Mouse (Mus musculus): ENCODE data around the gene Rnf115. TPM values are rescaled to one million over a fixed set of nuclear protein-coding genes. Genes with fewer than 3 reads are reported as not detected.
A peak's percentile ranks its signal among the peaks of the same experiment; 100 is the strongest.

Gene Rnf115
- polyA plus RNA-seq, 1 experiment from 2014 or later = 43.6 TPM

GRCm38 (mm10) chr3:96690298-96690697 lies 37.2 kb upstream of the Rnf115 start:
- H3K36me3 ChIP-seq (ENCODE audit: control insufficient read depth, insufficient read depth, low read length) = no peaks in the 10 kb centered on the region
- no peak overlapping the region for H3K4me2 ChIP-seq (ENCODE audit: low read depth, low read length)
- H3K27me3 ChIP-seq (replicated peaks; ENCODE audit: control insufficient read depth, insufficient read depth, low read length) = no peaks in the 10 kb centered on the region
- no peak for ATAC-seq
- WGBS = 57% methylated on average over 3 of the region's 3 CpGs
- no peak overlapping the region for H3K4me3 ChIP-seq (ENCODE audit: low read length)
- H3K27ac ChIP-seq (ENCODE audit: low read length) = no peak overlapping the region
- no peaks in the 10 kb centered on the region for H3K9me3 ChIP-seq (ENCODE audit: control insufficient read depth, low read length)
- no peaks in the 10 kb centered on the region for H3K4me1 ChIP-seq (ENCODE audit: control insufficient read depth, insufficient read depth, low read length)
- H3K9ac ChIP-seq (ENCODE audit: low read depth, low read length) = no peak overlapping the region

GRCm38 (mm10) chr3:96692506-96692905 lies 35.0 kb upstream of the Rnf115 start:
- Histone ChIP-seq H3K36me3 (ENCODE audit: control insufficient read depth, insufficient read depth, low read length) (no peaks in the 10 kb centered on the region), H3K27me3 (replicated peaks; ENCODE audit: control insufficient read depth, insufficient read depth, low read length) (no peaks in the 10 kb centered on the region), H3K9ac (ENCODE audit: low read depth, low read length) (no peak overlapping the region), H3K4me2 (ENCODE audit: low read depth, low read length) (no peak overlapping the region), H3K27ac (ENCODE audit: low read length) (no peak overlapping the region), H3K9me3 (ENCODE audit: control insufficient read depth, low read length) (no peaks in the 10 kb centered on the region), H3K4me3 (ENCODE audit: low read length) (no peak overlapping the region), H3K4me1 (ENCODE audit: control insufficient read depth, insufficient read depth, low read length) (peaks cover 4% of the 10 kb centered on the region)
- 26% methylated on average over 3 of the region's 3 CpGs for WGBS
- no peak for ATAC-seq

- H3K4me3 ChIP-seq (ENCODE audit: low read length) = no peak overlapping the region
- H3K27me3 ChIP-seq (replicated peaks; ENCODE audit: control insufficient read depth, insufficient read depth, low read length) = no peaks in the 10 kb centered on the region
- no peak for ATAC-seq
- 70% methylated on average over 1 of the region's 1 CpGs for WGBS
- peaks cover 11% of the 10 kb centered on the region for H3K4me1 ChIP-seq (ENCODE audit: control insufficient read depth, insufficient read depth, low read length)
- no peak overlapping the region for H3K9ac ChIP-seq (ENCODE audit: low read depth, low read length)
- H3K36me3 ChIP-seq (ENCODE audit: control insufficient read depth, insufficient read depth, low read length) = no peaks in the 10 kb centered on the region
- H3K27ac ChIP-seq (ENCODE audit: low read length) = no peak overlapping the region
- H3K4me2 ChIP-seq (ENCODE audit: low read depth, low read length) = no peak overlapping the region
- H3K9me3 ChIP-seq (ENCODE audit: control insufficient read depth, low read length) = no peaks in the 10 kb centered on the region
These were observed 33.9 kb upstream of the Rnf115 start for GRCm38 (mm10) chr3:96693579-96693978.

DNA sequence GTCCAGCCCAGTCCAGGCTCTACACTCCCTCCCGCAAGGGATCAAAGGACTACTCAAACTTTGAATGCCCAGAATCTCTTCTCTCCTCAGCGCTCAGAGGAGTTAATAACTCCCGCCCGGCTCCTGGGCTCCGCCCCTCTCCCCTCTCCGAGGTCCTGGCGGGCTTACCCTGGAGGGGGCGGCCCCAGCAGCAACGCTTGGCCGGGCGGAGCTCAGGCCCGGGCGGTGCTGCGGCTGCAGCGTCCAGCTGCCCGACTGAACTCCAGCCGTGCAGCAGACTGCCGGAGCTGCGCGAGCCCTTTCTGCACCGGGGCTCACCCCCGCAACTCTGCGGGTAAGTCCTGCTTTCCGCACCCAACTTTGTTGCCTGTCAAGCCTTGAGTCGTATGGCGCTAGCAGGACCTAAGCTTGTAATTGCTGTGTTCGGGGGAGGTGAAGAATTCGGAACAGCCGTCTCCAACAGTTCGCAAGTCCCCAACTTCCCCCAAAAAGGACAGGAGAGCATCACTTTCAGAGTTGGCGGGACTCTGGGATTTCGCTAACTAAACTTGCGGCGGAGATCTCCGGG lies 31.2 kb upstream of the Rnf115 start, which contains the start of gene Pias3:
Pias3 (plus strand) TSS at position 187 of the 568 bp plus-strand sequence.
- Histone ChIP-seq H3K4me2 (ENCODE audit: low read depth, low read length) (peak within 1 kb of the TSS; percentile 81), H3K36me3 (ENCODE audit: control insufficient read depth, insufficient read depth, low read length) (no peaks in the 10 kb centered on the region)
- WGBS = under 1% methylated on average over 35 of the region's 35 CpGs

GRCm38 (mm10) chr3:96696766-96697732 lies 30.4 kb upstream of the Rnf115 start:
- peak; percentile 94 for ATAC-seq
- Histone ChIP-seq H3K27me3 (replicated peaks; ENCODE audit: control insufficient read depth, insufficient read depth, low read length) (no peaks in the 10 kb centered on the region), H3K9ac (ENCODE audit: low read depth, low read length) (peak overlapping the region; percentile 86), H3K4me2 (ENCODE audit: low read depth, low read length) (peak overlapping the region; percentile 81), H3K4me3 (ENCODE audit: low read length) (peak overlapping the region; percentile 83), H3K27ac (ENCODE audit: low read length) (peak overlapping the region; percentile 91), H3K36me3 (ENCODE audit: control insufficient read depth, insufficient read depth, low read length) (no peaks in the 10 kb centered on the region), H3K4me1 (ENCODE audit: control insufficient read depth, insufficient read depth, low read length) (peaks cover 11% of the 10 kb centered on the region), H3K9me3 (ENCODE audit: control insufficient read depth, low read length) (no peaks in the 10 kb centered on the region)
- WGBS = 1% methylated on average over 83 of the region's 85 CpGs

More for the DNA sequence above, 31.2 kb upstream of the Rnf115 start, which contains the start of gene Pias3:
- Histone ChIP-seq H3K4me3 (ENCODE audit: low read length) (peak within 1 kb of the TSS; percentile 83), H3K4me1 (ENCODE audit: control insufficient read depth, insufficient read depth, low read length) (peaks cover 11% of the 10 kb centered on the region), H3K9me3 (ENCODE audit: control insufficient read depth, low read length) (no peaks in the 10 kb centered on the region), H3K27ac (ENCODE audit: low read length) (peak within 1 kb of the TSS; percentile 91), H3K27me3 (replicated peaks; ENCODE audit: control insufficient read depth, insufficient read depth, low read length) (no peaks in the 10 kb centered on the region), H3K9ac (ENCODE audit: low read depth, low read length) (peak within 1 kb of the TSS; percentile 86)
- peak; percentile 88 for ATAC-seq

DNA sequence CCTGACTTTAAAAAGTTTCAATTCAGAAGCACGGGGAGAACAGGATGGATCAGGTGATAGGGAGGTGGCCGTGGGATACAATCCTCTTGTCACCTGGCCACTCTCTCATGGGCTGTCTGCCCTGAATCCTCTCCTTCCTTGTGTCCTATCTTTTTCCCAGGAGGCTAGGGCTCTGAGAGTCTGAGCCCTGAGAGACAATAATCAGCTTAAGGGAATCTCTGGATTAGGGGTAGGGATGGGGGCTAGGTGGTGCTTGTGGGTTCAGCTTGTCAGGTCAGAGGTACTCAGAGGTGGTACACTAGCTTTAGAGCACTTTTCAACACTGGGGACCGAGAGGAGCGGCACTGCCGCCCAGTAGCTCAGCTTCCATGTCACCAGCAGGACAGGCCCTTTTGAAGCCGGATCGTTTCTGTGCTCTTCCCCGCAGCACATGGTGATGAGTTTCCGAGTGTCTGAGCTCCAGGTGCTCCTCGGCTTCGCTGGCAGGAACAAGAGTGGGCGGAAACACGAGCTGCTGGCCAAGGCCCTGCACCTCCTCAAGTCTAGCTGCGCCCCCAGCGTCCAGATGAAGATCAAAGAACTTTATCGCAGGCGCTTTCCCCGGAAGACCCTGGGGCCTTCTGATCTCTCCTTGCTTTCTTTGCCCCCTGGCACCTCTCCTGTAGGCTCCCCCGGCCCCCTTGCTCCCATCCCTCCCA lies 28.3 kb upstream of the Rnf115 start:
- H3K4me3 ChIP-seq (ENCODE audit: low read length) = no peak overlapping the region
- H3K4me2 ChIP-seq (ENCODE audit: low read depth, low read length) = no peak overlapping the region
- no peak for ATAC-seq
- H3K9me3 ChIP-seq (ENCODE audit: control insufficient read depth, low read length) = no peaks in the 10 kb centered on the region
- no peak overlapping the region for H3K27ac ChIP-seq (ENCODE audit: low read length)
- no peak overlapping the region for H3K9ac ChIP-seq (ENCODE audit: low read depth, low read length)
- H3K27me3 ChIP-seq (replicated peaks; ENCODE audit: control insufficient read depth, insufficient read depth, low read length) = no peaks in the 10 kb centered on the region
- 57% methylated on average over 19 of the region's 19 CpGs for WGBS
- H3K36me3 ChIP-seq (ENCODE audit: control insufficient read depth, insufficient read depth, low read length) = no peaks in the 10 kb centered on the region
- H3K4me1 ChIP-seq (ENCODE audit: control insufficient read depth, insufficient read depth, low read length) = peaks cover 11% of the 10 kb centered on the region

DNA sequence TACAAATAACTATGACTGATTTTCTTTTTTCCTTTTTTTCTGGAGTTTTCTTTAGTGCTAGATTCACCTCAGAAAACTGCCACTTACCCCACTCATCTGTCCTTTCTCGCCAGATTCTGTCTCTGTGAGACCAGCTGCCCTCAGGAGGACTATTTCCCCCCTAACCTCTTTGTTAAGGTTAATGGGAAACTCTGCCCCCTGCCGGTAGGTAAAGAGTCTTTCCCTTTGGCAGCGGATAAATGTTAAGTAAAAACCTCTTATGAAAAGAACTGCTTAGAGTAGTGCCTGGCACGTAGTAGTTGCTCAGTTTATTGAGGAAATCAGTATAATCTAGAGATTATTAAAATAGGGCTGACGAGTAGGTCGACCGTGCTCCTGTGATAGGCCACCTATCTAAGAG lies 27.1 kb upstream of the Rnf115 start:
- H3K36me3 ChIP-seq (ENCODE audit: control insufficient read depth, insufficient read depth, low read length) = peaks cover 8% of the 10 kb centered on the region

DNA sequence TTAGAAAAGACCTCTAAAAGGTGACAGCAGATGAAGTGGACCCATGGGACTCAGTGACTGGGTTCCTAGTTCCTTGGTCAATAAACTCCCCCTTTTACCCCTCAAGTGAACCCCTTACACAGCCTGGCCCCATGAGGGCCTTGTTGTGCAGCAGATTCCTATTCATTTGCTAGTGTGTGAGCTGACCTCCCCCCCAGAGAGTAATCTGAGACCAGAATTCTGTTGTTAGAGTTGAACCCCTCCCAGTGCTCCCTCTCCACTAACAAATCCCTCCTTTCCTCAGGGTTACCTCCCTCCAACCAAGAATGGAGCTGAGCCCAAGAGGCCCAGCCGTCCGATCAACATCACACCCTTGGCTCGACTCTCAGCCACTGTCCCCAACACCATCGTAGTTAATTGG lies 26.5 kb upstream of the Rnf115 start:
- no peaks in the 10 kb centered on the region for H3K9me3 ChIP-seq (ENCODE audit: control insufficient read depth, low read length)
- peaks cover 7% of the 10 kb centered on the region for H3K4me1 ChIP-seq (ENCODE audit: control insufficient read depth, insufficient read depth, low read length)
- H3K9ac ChIP-seq (ENCODE audit: low read depth, low read length) = no peak overlapping the region
- H3K27me3 ChIP-seq (replicated peaks; ENCODE audit: control insufficient read depth, insufficient read depth, low read length) = no peaks in the 10 kb centered on the region
- no peak overlapping the region for H3K4me2 ChIP-seq (ENCODE audit: low read depth, low read length)
- WGBS = 80% methylated on average over 4 of the region's 4 CpGs
- H3K36me3 ChIP-seq (ENCODE audit: control insufficient read depth, insufficient read depth, low read length) = peaks cover 8% of the 10 kb centered on the region
- H3K4me3 ChIP-seq (ENCODE audit: low read length) = no peak overlapping the region
- no peak for ATAC-seq
- H3K27ac ChIP-seq (ENCODE audit: low read length) = no peak overlapping the region

More for the DNA sequence above, 27.1 kb upstream of the Rnf115 start:
- H3K9me3 ChIP-seq (ENCODE audit: control insufficient read depth, low read length) = no peaks in the 10 kb centered on the region
- ATAC-seq = no peak
- H3K4me1 ChIP-seq (ENCODE audit: control insufficient read depth, insufficient read depth, low read length) = peaks cover 11% of the 10 kb centered on the region
- H3K9ac ChIP-seq (ENCODE audit: low read depth, low read length) = no peak overlapping the region
- H3K27ac ChIP-seq (ENCODE audit: low read length) = no peak overlapping the region
- no peak overlapping the region for H3K4me2 ChIP-seq (ENCODE audit: low read depth, low read length)
- no peaks in the 10 kb centered on the region for H3K27me3 ChIP-seq (replicated peaks; ENCODE audit: control insufficient read depth, insufficient read depth, low read length)
- H3K4me3 ChIP-seq (ENCODE audit: low read length) = no peak overlapping the region
- WGBS = 63% methylated on average over 7 of the region's 7 CpGs

DNA sequence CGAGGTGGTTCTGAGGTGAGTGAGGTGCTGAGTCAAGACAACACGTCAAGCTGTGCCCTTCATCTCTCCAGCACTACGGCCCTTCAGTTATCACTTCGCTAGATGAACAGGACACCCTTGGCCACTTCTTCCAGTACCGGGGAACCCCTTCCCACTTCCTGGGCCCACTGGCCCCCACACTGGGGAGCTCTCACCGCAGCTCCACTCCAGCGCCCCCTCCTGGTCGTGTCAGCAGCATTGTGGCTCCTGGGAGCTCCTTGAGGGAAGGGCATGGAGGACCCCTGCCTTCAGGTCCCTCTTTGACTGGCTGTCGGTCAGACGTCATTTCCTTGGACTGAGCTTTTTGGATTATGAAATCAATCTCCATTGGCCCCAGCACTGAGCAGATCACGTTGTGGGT lies 22.7 kb upstream of the Rnf115 start:
- Histone ChIP-seq H3K9me3 (ENCODE audit: control insufficient read depth, low read length) (no peaks in the 10 kb centered on the region), H3K4me3 (ENCODE audit: low read length) (no peak overlapping the region), H3K4me2 (ENCODE audit: low read depth, low read length) (no peak overlapping the region), H3K27me3 (replicated peaks; ENCODE audit: control insufficient read depth, insufficient read depth, low read length) (no peaks in the 10 kb centered on the region), H3K9ac (ENCODE audit: low read depth, low read length) (no peak overlapping the region), H3K36me3 (ENCODE audit: control insufficient read depth, insufficient read depth, low read length) (peaks cover 8% of the 10 kb centered on the region), H3K4me1 (ENCODE audit: control insufficient read depth, insufficient read depth, low read length) (no peaks in the 10 kb centered on the region), H3K27ac (ENCODE audit: low read length) (no peak overlapping the region)
- 62% methylated on average over 11 of the region's 11 CpGs for WGBS
- ATAC-seq = no peak
